Comparison of ENCODE assay signal across 8 mouse cellular contexts in the genomic region with DNA sequence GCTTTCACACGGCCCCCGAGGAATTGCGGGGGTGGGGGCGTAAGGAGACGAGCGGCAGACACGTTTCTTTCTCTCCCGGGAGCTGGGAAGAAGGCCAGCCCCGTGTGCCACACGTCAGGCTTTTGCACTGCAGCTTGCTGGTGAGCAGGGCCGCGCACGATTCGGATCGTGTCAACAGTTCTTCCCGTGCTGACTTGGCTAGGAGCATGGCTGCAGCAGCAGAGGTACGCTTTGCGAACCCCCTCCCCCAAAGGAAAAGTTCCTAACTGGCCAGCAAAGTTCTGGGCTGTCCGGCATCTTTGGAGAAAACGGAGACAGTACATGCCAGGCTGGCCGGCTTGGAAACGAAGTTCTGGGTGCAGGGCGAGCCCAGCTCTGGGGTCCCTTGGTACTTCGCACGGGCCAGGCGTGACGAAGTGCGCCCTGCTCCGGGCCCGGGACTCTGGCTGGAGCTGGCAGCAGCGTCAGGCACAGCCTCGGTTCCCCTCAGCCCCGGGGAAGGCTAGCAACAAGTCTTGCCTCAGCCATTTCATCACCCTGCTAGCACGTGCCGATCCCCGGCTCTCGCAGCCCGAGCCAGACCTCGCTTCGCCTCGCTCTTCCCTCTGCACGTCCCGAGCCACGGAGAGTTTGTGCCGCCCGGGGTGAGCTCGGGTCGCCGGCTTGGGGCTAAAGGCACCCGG. TPM values are rescaled to one million over a fixed set of nuclear protein-coding genes. Genes with fewer than 3 reads are reported as not detected.
DNase-seq lines count a peak whose midpoint lies in the region; ATAC-seq lines count a peak whose summit lies in the region.

No protein-coding gene starts in this region.

- H3K4me3 ChIP-seq in brown adipose tissue, adult 24 weeks (ENCODE audit: insufficient read depth, low read depth, low read length), result peak overlapping the region; percentile 62
- peak overlapping the region; percentile 72 for H3K4me3 ChIP-seq in hindbrain, embryonic 14.5 days (replicated peaks; ENCODE audit: low read length)
- peak overlapping the region; percentile 65 for H3K4me3 ChIP-seq in limb, embryonic 10.5 days
- H3K4me3 ChIP-seq in stomach, embryonic 14.5 days (ENCODE audit: low read depth, low read length), result peak overlapping the region; percentile 63

- H3K4me1 ChIP-seq in brown adipose tissue, adult 24 weeks (ENCODE audit: control insufficient read depth, insufficient read depth, insufficient read length, low read length), result 0 out of 2 replicates have a peak, but pooled peaks cover 2% of the 10 kb centered on the region
- H3K4me1 ChIP-seq in hindbrain, embryonic 14.5 days (replicated peaks; ENCODE audit: control insufficient read depth, insufficient read depth, low read length), result peaks cover 24% of the 10 kb centered on the region
- H3K4me1 ChIP-seq in limb, embryonic 10.5 days, result peaks cover 34% of the 10 kb centered on the region
- H3K4me1 ChIP-seq in stomach, embryonic 14.5 days (ENCODE audit: control insufficient read depth, insufficient read depth, low read length), result 0 out of 2 replicates have a peak, but pooled peaks cover 4% of the 10 kb centered on the region

- peak overlapping the region; percentile 100 for H3K4me2 ChIP-seq in hindbrain, embryonic 14.5 days (replicated peaks)
- H3K4me2 ChIP-seq in stomach, embryonic 14.5 days (replicated peaks; ENCODE audit: low read depth, low read length), result peak overlapping the region; percentile 95

- no peaks in the 10 kb centered on the region for H3K36me3 ChIP-seq in hindbrain, embryonic 14.5 days (replicated peaks; ENCODE audit: control insufficient read depth, insufficient read depth)
- no peaks in the 10 kb centered on the region for H3K36me3 ChIP-seq in limb, embryonic 10.5 days
- no peaks in the 10 kb centered on the region; the same call in none of the 2 replicates for H3K36me3 ChIP-seq in stomach, embryonic 14.5 days (ENCODE audit: control insufficient read depth, insufficient read depth, low read length)

- peak; percentile 84 for DNase-seq in NIH3T3 (ENCODE audit: low read depth)
- DNase-seq in gastrocnemius, adult 8-10 months (ENCODE audit: low spot score in 2 of 2), result peak; percentile 27 to 30
- DNase-seq in hindbrain, embryonic 14.5 days (ENCODE audit: low spot score), result peak; percentile 39
- peak; percentile 76 for DNase-seq in limb, embryonic 10.5 days (ENCODE audit: low spot score)
- DNase-seq in mesoderm, embryonic 11.5 days (ENCODE audit: low read depth, low spot score), result peak; percentile 65
- DNase-seq in natural killer cell, adult 2 months (ENCODE audit: low spot score in 2 of 2), result no peak

- H3K27me3 ChIP-seq in hindbrain, embryonic 14.5 days (ENCODE audit: control insufficient read depth, insufficient read depth, low read length), result peaks cover 43% of the 10 kb centered on the region
- peaks cover 69% of the 10 kb centered on the region for H3K27me3 ChIP-seq in limb, embryonic 10.5 days (ENCODE audit: low read depth, poor library complexity, severe bottlenecking)
- H3K27me3 ChIP-seq in stomach, embryonic 14.5 days (ENCODE audit: control insufficient read depth, insufficient read depth, low read length), result peaks cover 8% of the 10 kb centered on the region; the same call in 1 of the 2 replicates

- peak overlapping the region; percentile 58 for H3K9ac ChIP-seq in hindbrain, embryonic 14.5 days
- peak overlapping the region; percentile 37 for H3K9ac ChIP-seq in stomach, embryonic 14.5 days (replicated peaks; ENCODE audit: low read depth, low read length)

- under 1% methylated on average over 50 of the region's 50 CpGs for WGBS in hindbrain, embryonic 14.5 days
- under 1% methylated on average over 50 of the region's 50 CpGs for WGBS in limb, embryonic 10.5 days
- under 1% methylated on average over 50 of the region's 50 CpGs for WGBS in stomach, embryonic 14.5 days

- H3K9me3 ChIP-seq in hindbrain, embryonic 14.5 days (ENCODE audit: control insufficient read depth, low read length), result no peaks in the 10 kb centered on the region
- no peaks in the 10 kb centered on the region for H3K9me3 ChIP-seq in limb, embryonic 10.5 days (replicated peaks)
- no peaks in the 10 kb centered on the region for H3K9me3 ChIP-seq in stomach, embryonic 14.5 days (ENCODE audit: control insufficient read depth, low read depth, low read length)

- ATAC-seq in hindbrain, embryonic 14.5 days (ENCODE audit: low FRiP score), result peak; percentile 68
- ATAC-seq in stomach, embryonic 14.5 days (ENCODE audit: insufficient number of reproducible peaks, insufficient read depth, low FRiP score, low read depth), result peak; percentile 37; the same call in 1 of the 2 replicates

- H3K27ac ChIP-seq in brown adipose tissue, adult 24 weeks (replicated peaks; ENCODE audit: low read depth, low read length), result no peak overlapping the region
- no peak overlapping the region for H3K27ac ChIP-seq in hindbrain, embryonic 14.5 days
- peak overlapping the region; percentile 76 for H3K27ac ChIP-seq in limb, embryonic 10.5 days
- no peak overlapping the region for H3K27ac ChIP-seq in stomach, embryonic 14.5 days (ENCODE audit: low read length)

RNA-seq across cellular contexts. Expression of a gene that starts 0.8 kb away (rescaled TPM):
- polyA plus RNA-seq in brown adipose tissue, adult 24 weeks (2012; ENCODE audit: insufficient read depth, insufficient read length, missing spikeins), result 0.67 and 1.0 TPM in 2 replicates
- total RNA-seq in gastrocnemius, adult 8-10 months (2022), result 10 to 100 TPM in 1 of 4 experiments, 1 to 10 TPM in 3; 1.1 to 25.7 (median 4.5) TPM
- polyA plus RNA-seq in hindbrain, embryonic 14.5 days (2014; fragmentation: Nextera tagmentation; extraction: Ambion mirVana), result 0.57 and 0.59 TPM in 2 replicates
- 0.89 and 0.98 TPM in 2 replicates for polyA plus RNA-seq in limb, embryonic 10.5 days (2016; fragmentation: Nextera tagmentation; extraction: Ambion mirVana)
- polyA plus RNA-seq in stomach, embryonic 14.5 days (2014; fragmentation: Nextera tagmentation; extraction: Ambion mirVana), result 3.3 and 4.1 TPM in 2 replicates

Comparison
In these comparisons a context has a peak if more than half of its experiments do, and no peak if none do; other contexts are left out.
1. DNase-seq: peak in NIH3T3 (single experiment), gastrocnemius, adult 8-10 months (2 of 2), hindbrain, embryonic 14.5 days (single experiment), limb, embryonic 10.5 days (single experiment) and mesoderm, embryonic 11.5 days (single experiment); none in natural killer cell, adult 2 months (0 of 2).
2. Peak in every context shown above with its lines, with median percentiles within 50 percentile points of each other: H3K4me3 ChIP-seq.